Mouse (Mus musculus): ENCODE data around the gene Camk1.

DNA sequence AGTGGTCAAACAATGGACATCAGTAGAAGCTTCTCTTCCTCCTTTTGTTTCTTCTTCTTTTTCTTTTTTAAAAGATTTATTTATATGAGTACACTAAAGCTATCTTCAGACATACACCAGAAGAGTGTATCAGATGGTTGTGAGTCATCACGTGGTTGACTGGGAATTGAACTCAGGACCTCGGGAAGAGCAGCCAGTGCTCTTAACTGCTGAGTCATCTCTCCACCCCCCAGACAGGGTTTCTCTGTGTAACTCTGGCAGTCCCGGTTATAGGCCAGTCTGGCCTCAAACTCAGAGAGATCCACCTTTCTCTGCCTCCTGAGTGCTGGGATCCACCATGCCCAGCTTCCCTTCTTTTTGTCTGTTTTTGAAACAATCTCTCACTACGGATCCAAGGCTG lies 47.1 kb downstream of the Camk1 start:
- no peak for TF ChIP-seq CTCF (IDR thresholded peaks at IDR 0.05; ENCODE audit: control insufficient read depth, insufficient read depth, insufficient replicate concordance, low read depth, low read length)
- TF ChIP-seq POLR2A (IDR thresholded peaks at IDR 0.05; ENCODE audit: control insufficient read depth, low read depth, low read length), result no peak

Data from testis, adult 2 months (tissue).